8 mouse cellular contexts compared by ENCODE assay signal in the genomic region with DNA sequence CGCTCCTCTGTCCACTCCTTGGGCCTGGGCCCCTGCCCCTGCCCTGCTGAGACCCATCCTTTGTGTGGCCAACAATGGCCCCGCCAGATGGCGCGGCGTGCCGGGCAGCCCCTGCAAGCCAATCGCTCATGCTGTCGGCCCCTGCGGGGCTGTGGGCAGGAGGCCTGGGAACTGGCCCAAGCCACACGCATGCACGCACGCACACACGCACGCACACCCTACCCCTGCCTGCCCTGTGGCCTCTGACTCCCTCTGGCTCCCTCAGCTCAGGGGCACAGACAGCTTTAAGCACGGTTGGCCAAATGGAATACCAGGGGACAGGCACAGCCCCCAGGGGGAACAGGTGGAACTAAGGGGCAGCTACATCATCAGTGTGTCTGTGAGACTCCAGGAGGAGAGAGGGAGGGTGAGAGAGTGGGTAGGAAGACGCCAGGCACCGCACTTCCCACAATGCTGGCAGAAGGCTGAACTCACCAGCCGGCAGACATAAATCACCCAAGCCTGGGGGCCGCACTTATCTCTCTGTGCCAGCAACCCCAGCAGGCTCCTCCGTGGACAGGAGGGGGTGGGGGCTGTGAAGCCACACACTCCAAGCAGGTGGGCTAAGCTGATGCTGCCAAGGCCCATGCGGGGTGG. TPM values are rescaled to one million over a fixed set of nuclear protein-coding genes. Genes with fewer than 3 reads are reported as not detected.
A peak's percentile ranks its signal among the peaks of the same experiment; 100 is the strongest.
DNase-seq lines count a peak whose midpoint lies in the region; ATAC-seq and TF ChIP-seq lines count a peak whose summit lies in the region.

No protein-coding gene starts in this region.

- no peaks in the 10 kb centered on the region for H3K36me3 ChIP-seq in heart, embryonic 13.5 days
- H3K36me3 ChIP-seq in heart, embryonic 11.5 days (ENCODE audit: control insufficient read depth, insufficient read depth, low read length): no peaks in the 10 kb centered on the region
- H3K36me3 ChIP-seq in forebrain, postnatal 0 days (ENCODE audit: insufficient read depth): no peaks in the 10 kb centered on the region
- no peaks in the 10 kb centered on the region for H3K36me3 ChIP-seq in limb, embryonic 11.5 days (ENCODE audit: control insufficient read depth, insufficient read depth, low read length)

- no peak for TF ChIP-seq POLR2A in cerebellum, adult 2 months (IDR thresholded peaks at IDR 0.05; ENCODE audit: borderline replicate concordance, insufficient read depth, low read length)

- no peak overlapping the region for H3K4me3 ChIP-seq in heart, embryonic 13.5 days
- no peak overlapping the region for H3K4me3 ChIP-seq in heart, embryonic 11.5 days (ENCODE audit: low read depth, low read length)
- H3K4me3 ChIP-seq in cerebellum, adult 2 months (replicated peaks; ENCODE audit: insufficient read depth, low read depth, low read length): no peak overlapping the region
- no peak overlapping the region for H3K4me3 ChIP-seq in forebrain, postnatal 0 days (ENCODE audit: low read depth, low read length)
- H3K4me3 ChIP-seq in limb, embryonic 11.5 days (ENCODE audit: low read depth, low read length): no peak overlapping the region

- H3K4me1 ChIP-seq in heart, embryonic 13.5 days: peaks cover 100% of the 10 kb centered on the region
- peaks cover 93% of the 10 kb centered on the region for H3K4me1 ChIP-seq in heart, embryonic 11.5 days (ENCODE audit: control insufficient read depth, insufficient read depth, low read length)
- peaks cover 98% of the 10 kb centered on the region for H3K4me1 ChIP-seq in cerebellum, adult 2 months (ENCODE audit: control insufficient read depth, insufficient read depth, low read length)
- H3K4me1 ChIP-seq in forebrain, postnatal 0 days (ENCODE audit: insufficient read depth): peaks cover 44% of the 10 kb centered on the region
- peaks cover 31% of the 10 kb centered on the region for H3K4me1 ChIP-seq in limb, embryonic 11.5 days (ENCODE audit: control insufficient read depth, insufficient read depth, low read length)

- WGBS in heart, embryonic 13.5 days: 58% methylated on average over 21 of the region's 21 CpGs
- 61% methylated on average over 21 of the region's 21 CpGs for WGBS in heart, embryonic 11.5 days (ENCODE audit: insufficient replicate concordance)
- WGBS in cerebellum, adult 2 months: 5% methylated on average over 21 of the region's 21 CpGs
- 11% methylated on average over 21 of the region's 21 CpGs for WGBS in forebrain, postnatal 0 days
- WGBS in limb, embryonic 11.5 days: 22% methylated on average over 21 of the region's 21 CpGs

- no peak for ATAC-seq in heart, embryonic 13.5 days (ENCODE audit: extremely low read depth, insufficient number of reproducible peaks, low FRiP score, low TSS enrichment)
- ATAC-seq in heart, embryonic 11.5 days (replicated peaks; ENCODE audit: insufficient number of reproducible peaks, low FRiP score, low TSS enrichment): no peak
- ATAC-seq in forebrain, postnatal 0 days: peak; percentile 59
- peak; percentile 28; the same call in 1 of the 2 replicates for ATAC-seq in limb, embryonic 11.5 days (ENCODE audit: insufficient number of reproducible peaks, low FRiP score, low TSS enrichment, low read depth)
- no peak for ATAC-seq in erythroblast, adult 5-6 weeks (replicated peaks; ENCODE audit: low FRiP score, poor library complexity, severe bottlenecking)

- H3K27me3 ChIP-seq in heart, embryonic 13.5 days (replicated peaks): no peaks in the 10 kb centered on the region
- no peaks in the 10 kb centered on the region for H3K27me3 ChIP-seq in heart, embryonic 11.5 days (ENCODE audit: control insufficient read depth, insufficient read depth, low read length)
- no peaks in the 10 kb centered on the region for H3K27me3 ChIP-seq in cerebellum, adult 2 months (ENCODE audit: control insufficient read depth, insufficient read depth, low read length)
- H3K27me3 ChIP-seq in forebrain, postnatal 0 days (ENCODE audit: insufficient read depth, low read length): no peaks in the 10 kb centered on the region
- peaks cover 35% of the 10 kb centered on the region for H3K27me3 ChIP-seq in limb, embryonic 11.5 days (ENCODE audit: control insufficient read depth, insufficient read depth, low read length)

- DNase-seq in cerebellum, adult 2 months: peak; percentile 76 to 78
- DNase-seq in forebrain, postnatal 0 days: no peak
- peak; percentile 59 for DNase-seq in limb, embryonic 11.5 days (ENCODE audit: low spot score)
- DNase-seq in right cerebral cortex, postnatal 25 days: peak; percentile 66
- DNase-seq in heart, adult 8-10 months (ENCODE audit: low spot score): no peak

- H3K27ac ChIP-seq in heart, embryonic 13.5 days (replicated peaks): peak overlapping the region; percentile 24; the same call in 1 of the 2 replicates
- no peak overlapping the region for H3K27ac ChIP-seq in heart, embryonic 11.5 days (ENCODE audit: low read depth, low read length)
- H3K27ac ChIP-seq in cerebellum, adult 2 months (ENCODE audit: insufficient read depth, low read length): peak overlapping the region; percentile 60
- H3K27ac ChIP-seq in forebrain, postnatal 0 days (ENCODE audit: low read depth, low read length): peak overlapping the region; percentile 54
- no peak overlapping the region for H3K27ac ChIP-seq in limb, embryonic 11.5 days (replicated peaks; ENCODE audit: low read depth, low read length)

- TF ChIP-seq CTCF in cerebellum, adult 2 months (IDR thresholded peaks at IDR 0.05; ENCODE audit: borderline replicate concordance, insufficient read depth, low read depth, low read length): no peak
- TF ChIP-seq CTCF in forebrain, postnatal 0 days (IDR thresholded peaks at IDR 0.05; ENCODE audit: low read depth): peak; percentile 33

- H3K9me3 ChIP-seq in heart, embryonic 13.5 days: no peaks in the 10 kb centered on the region
- no peaks in the 10 kb centered on the region for H3K9me3 ChIP-seq in heart, embryonic 11.5 days (replicated peaks; ENCODE audit: control insufficient read depth, low read length)
- H3K9me3 ChIP-seq in forebrain, postnatal 0 days (ENCODE audit: low read length): no peaks in the 10 kb centered on the region
- no peaks in the 10 kb centered on the region for H3K9me3 ChIP-seq in limb, embryonic 11.5 days (ENCODE audit: control insufficient read depth, low read length)

- H3K9ac ChIP-seq in heart, embryonic 13.5 days: peak overlapping the region; percentile 4; the same call in 1 of the 2 replicates
- no peak overlapping the region for H3K9ac ChIP-seq in heart, embryonic 11.5 days (ENCODE audit: low read depth, low read length)
- H3K9ac ChIP-seq in forebrain, postnatal 0 days: 0 out of 2 replicates have a peak overlapping the region, but pooled peaks have one; percentile 14
- peak overlapping the region; percentile 37 for H3K9ac ChIP-seq in limb, embryonic 11.5 days (ENCODE audit: low read length)

- no peak overlapping the region for H3K4me2 ChIP-seq in heart, embryonic 13.5 days
- H3K4me2 ChIP-seq in heart, embryonic 11.5 days: no peak overlapping the region
- H3K4me2 ChIP-seq in forebrain, postnatal 0 days (ENCODE audit: low read depth): peak overlapping the region; percentile 26
- H3K4me2 ChIP-seq in limb, embryonic 11.5 days (ENCODE audit: low read depth, severe bottlenecking): peak overlapping the region; percentile 20; the same call in 1 of the 2 replicates

RNA-seq across cellular contexts. Expression of a gene that starts 34.2 kb away (rescaled TPM):
- polyA plus RNA-seq in heart, embryonic 13.5 days (2015; fragmentation: Nextera tagmentation; extraction: Ambion mirVana): 4.9 and 5.8 TPM in 2 replicates
- 6.3 and 7.8 TPM in 2 replicates for polyA plus RNA-seq in heart, embryonic 11.5 days (2014; fragmentation: Nextera tagmentation; extraction: Ambion mirVana)
- 75.0 and 78.6 TPM in 2 replicates for polyA plus RNA-seq in cerebellum, adult 2 months (2012; rRNA removed)
- 66.1 and 68.0 TPM in 2 replicates for total RNA-seq in forebrain, postnatal 0 days (2014; rRNA removed)
- 15.5 and 16.2 TPM in 2 replicates for polyA plus RNA-seq in forebrain, postnatal 0 days (2015; fragmentation: Nextera tagmentation; extraction: Ambion mirVana)
- 7.2 and 7.3 TPM in 2 replicates for polyA plus RNA-seq in limb, embryonic 11.5 days (2014; fragmentation: Nextera tagmentation; extraction: Ambion mirVana)
- total RNA-seq in erythroblast, adult 5-6 weeks (2015; ENCODE audit: low replicate concordance): 0.38 TPM in 1 of 2 replicates, not detected in the other
- total RNA-seq in erythroblast, adult 5-6 weeks (2017; ENCODE audit: low replicate concordance): 0.28 TPM in 1 of 2 replicates, not detected in the other
- 10 to 100 TPM; 38.2 to 46.2 (median 40.0) TPM for total RNA-seq in heart, adult 8-10 months (2022)

Comparison
In these comparisons a context has a peak if more than half of its experiments do, and no peak if none do; other contexts are left out.
1. H3K27ac ChIP-seq: peak in heart, embryonic 13.5 days (single experiment), cerebellum, adult 2 months (single experiment) and forebrain, postnatal 0 days (single experiment); none in heart, embryonic 11.5 days (single experiment) and limb, embryonic 11.5 days (single experiment).
2. ATAC-seq: peak in forebrain, postnatal 0 days (single experiment) and limb, embryonic 11.5 days (single experiment); none in heart, embryonic 13.5 days (single experiment), heart, embryonic 11.5 days (single experiment) and erythroblast, adult 5-6 weeks (single experiment).
3. H3K4me2 ChIP-seq: peak in forebrain, postnatal 0 days (single experiment) and limb, embryonic 11.5 days (single experiment); none in heart, embryonic 13.5 days (single experiment) and heart, embryonic 11.5 days (single experiment).
4. DNase-seq: peak in cerebellum, adult 2 months (2 of 2), limb, embryonic 11.5 days (single experiment) and right cerebral cortex, postnatal 25 days (single experiment); none in forebrain, postnatal 0 days (single experiment) and heart, adult 8-10 months (single experiment).